Mouse (Mus musculus): ENCODE measurements around the gene Ntn5. TPM values are rescaled to one million over a fixed set of nuclear protein-coding genes. Genes with fewer than 3 reads are reported as not detected.
A peak's percentile ranks its signal among the peaks of the same experiment; 100 is the strongest.

Gene Ntn5
- total and polyA plus RNA-seq, 2 experiments from 2014 or later: 0.73 to 1.3 TPM

DNA sequence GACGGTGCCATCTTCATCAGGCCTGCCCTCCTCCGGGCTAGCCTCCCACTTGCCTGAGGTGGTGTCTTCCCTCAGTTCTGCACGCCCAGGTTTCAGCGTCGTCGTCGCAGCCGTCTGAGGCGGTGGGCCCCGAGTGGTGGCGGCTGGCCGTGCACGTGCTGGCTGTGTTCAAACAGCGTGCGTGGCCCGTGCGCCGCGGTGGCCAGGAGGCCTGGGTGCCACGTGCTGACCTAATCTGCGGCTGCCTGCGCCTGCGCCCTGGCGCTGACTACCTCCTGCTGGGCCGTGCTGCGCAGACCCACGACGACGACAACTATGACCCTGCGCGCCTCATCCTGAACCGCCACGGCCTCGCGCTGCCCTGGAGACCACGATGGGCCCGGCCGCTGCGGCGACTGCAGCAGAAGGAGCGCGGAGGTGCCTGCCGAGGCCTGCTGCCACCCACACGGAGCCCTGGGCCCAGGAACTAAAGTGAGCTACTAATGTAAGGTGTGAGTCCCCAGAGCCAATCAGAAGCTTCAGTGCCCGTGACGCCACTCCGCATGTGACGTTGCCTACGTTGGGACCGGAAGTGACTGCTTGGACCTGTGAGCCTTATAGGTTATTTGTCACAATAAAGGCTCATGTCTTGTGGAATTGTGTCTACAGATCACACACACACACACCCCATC is 10.2 kb downstream of the Ntn5 start, which contains the start of gene Sec1:
Gene Sec1, minus strand, starts transcription at position 482 of the 671 bp plus-strand sequence.
- ATAC-seq (ENCODE audit: low FRiP score) (no peak), DNase-seq (ENCODE audit: low spot score) (no peak)
- Histone ChIP-seq H3K4me2 (ENCODE audit: low read depth, low read length, poor library complexity, severe bottlenecking) (no peak within 1 kb of the TSS), H3K9ac (replicated peaks; ENCODE audit: low read length, poor library complexity, severe bottlenecking) (no peak within 1 kb of the TSS), H3K27me3 (ENCODE audit: insufficient read depth, low read length) (no peaks in the 10 kb centered on the region), H3K27ac (ENCODE audit: low read depth, low read length) (no peak within 1 kb of the TSS), H3K9me3 (ENCODE audit: low read length) (no peaks in the 10 kb centered on the region), H3K36me3 (ENCODE audit: insufficient read depth, low read length) (no peaks in the 10 kb centered on the region), H3K4me1 (ENCODE audit: insufficient read depth, low read length) (peaks cover 8% of the 10 kb centered on the region; the same call in 1 of the 2 replicates), H3K4me3 (ENCODE audit: low read depth, low read length) (no peak within 1 kb of the TSS)
- WGBS: 92% methylated on average over 50 of the region's 50 CpGs
- TF ChIP-seq CTCF (IDR thresholded peaks at IDR 0.05): no peak

DNA sequence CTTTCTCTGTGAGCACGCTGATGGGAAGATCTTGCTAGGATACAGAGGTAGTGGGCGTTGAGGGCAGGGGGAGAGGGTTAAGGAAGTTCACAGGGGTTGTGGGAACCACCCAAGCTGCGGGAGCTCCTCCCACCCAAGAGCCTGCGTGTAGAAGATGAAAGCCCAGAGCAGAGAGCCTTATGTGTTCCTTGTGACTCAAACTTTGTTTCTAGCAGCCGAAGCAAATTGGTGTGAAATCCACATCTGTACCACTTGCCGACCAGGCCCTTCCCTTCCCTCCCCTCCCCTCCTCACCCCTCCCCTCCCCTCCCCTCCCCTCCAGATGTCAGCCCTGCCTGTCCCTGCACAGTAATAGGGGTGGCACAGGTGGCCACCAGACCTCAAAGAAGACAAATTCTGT is 11.3 kb downstream of the Ntn5 start:
- no peak for ATAC-seq (ENCODE audit: low FRiP score)
- Histone ChIP-seq H3K9me3 (ENCODE audit: low read length) (no peaks in the 10 kb centered on the region), H3K27ac (ENCODE audit: low read depth, low read length) (no peak overlapping the region), H3K4me2 (ENCODE audit: low read depth, low read length, poor library complexity, severe bottlenecking) (no peak overlapping the region), H3K9ac (replicated peaks; ENCODE audit: low read length, poor library complexity, severe bottlenecking) (no peak overlapping the region), H3K36me3 (ENCODE audit: insufficient read depth, low read length) (no peaks in the 10 kb centered on the region), H3K4me1 (ENCODE audit: insufficient read depth, low read length) (peaks cover 8% of the 10 kb centered on the region; the same call in 1 of the 2 replicates), H3K27me3 (ENCODE audit: insufficient read depth, low read length) (no peaks in the 10 kb centered on the region), H3K4me3 (ENCODE audit: low read depth, low read length) (no peak overlapping the region)
- DNase-seq (ENCODE audit: low spot score): no peak
- WGBS: 16% methylated on average over 6 of the region's 6 CpGs
- TF ChIP-seq CTCF (IDR thresholded peaks at IDR 0.05): no peak

DNA sequence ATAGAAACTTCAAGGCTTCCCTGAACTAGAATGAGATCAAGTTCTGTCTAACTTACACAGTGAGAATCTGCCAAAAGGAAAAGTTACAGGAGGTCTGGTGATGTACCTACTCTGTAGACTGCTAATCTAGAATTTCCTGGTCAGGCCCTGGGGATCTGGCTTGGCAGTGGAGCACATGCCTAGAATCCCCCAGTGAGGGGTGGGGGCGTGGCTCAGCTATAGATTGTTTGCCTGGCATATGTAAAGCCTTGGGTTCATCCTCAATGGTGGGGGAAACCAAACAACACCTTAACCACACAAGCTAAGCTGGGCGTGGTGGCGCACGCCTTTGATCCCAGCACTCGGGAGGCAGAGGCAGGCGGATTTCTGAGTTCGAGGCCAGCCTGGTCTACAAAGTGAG is 14.1 kb downstream of the Ntn5 start:
- ATAC-seq (ENCODE audit: low FRiP score): no peak

DNA sequence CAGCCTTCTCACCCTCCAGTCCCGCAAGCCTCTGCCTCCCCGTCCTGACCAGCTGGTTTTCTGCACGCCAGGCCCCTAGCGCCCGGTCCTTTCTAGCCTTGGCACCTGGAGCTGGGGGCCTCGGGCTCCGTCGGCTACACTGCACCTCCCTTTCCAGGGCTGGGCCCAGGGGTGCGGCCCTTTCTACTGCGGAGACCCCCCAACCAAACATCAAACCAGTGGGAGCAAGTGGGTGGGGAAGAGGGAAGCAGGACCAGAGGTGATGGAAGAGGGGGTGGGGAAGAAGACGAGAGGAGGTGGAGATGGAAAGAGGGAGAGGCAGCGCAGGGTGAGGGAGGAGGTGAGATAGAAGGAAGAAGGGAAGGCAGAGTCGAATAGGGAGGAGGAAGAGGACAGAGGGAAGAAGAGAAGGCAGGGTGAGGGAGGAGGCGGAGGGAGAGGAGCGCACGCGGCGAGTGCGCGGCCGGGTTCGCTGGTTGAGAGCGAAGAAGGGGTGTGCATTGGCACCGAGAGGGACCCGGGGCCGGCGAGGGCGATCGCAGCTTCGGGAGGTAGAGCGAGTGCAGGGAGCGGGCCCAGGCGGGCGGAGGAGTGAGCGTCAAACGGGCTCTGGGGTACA is 15.8 kb downstream of the Ntn5 start, which contains the start of gene Car11:
Gene Car11, plus strand, starts transcription at position 321 of the 619 bp plus-strand sequence.
- peak within 1 kb of the TSS; percentile 94 for H3K4me2 ChIP-seq (ENCODE audit: low read depth, low read length, poor library complexity, severe bottlenecking)
- WGBS: under 1% methylated on average over 35 of the region's 36 CpGs
- H3K27me3 ChIP-seq (ENCODE audit: insufficient read depth, low read length): no peaks in the 10 kb centered on the region
- H3K9me3 ChIP-seq (ENCODE audit: low read length): no peaks in the 10 kb centered on the region
- no peak for TF ChIP-seq CTCF (IDR thresholded peaks at IDR 0.05)
- DNase-seq (ENCODE audit: low spot score) (peak; percentile 48), ATAC-seq (ENCODE audit: low FRiP score) (peak; percentile 10; the same call in 1 of the 2 replicates)
- peak within 1 kb of the TSS; percentile 95 for H3K27ac ChIP-seq (ENCODE audit: low read depth, low read length)
- H3K4me1 ChIP-seq (ENCODE audit: insufficient read depth, low read length): peaks cover 14% of the 10 kb centered on the region
- H3K9ac ChIP-seq (replicated peaks; ENCODE audit: low read length, poor library complexity, severe bottlenecking): peak within 1 kb of the TSS; percentile 80
- peak within 1 kb of the TSS; percentile 56 for H3K4me3 ChIP-seq (ENCODE audit: low read depth, low read length)
- H3K36me3 ChIP-seq (ENCODE audit: insufficient read depth, low read length): no peaks in the 10 kb centered on the region

More for the DNA sequence above, 14.1 kb downstream of the Ntn5 start:
- WGBS: 84% methylated on average over 3 of the region's 7 CpGs
- Histone ChIP-seq H3K4me1 (ENCODE audit: insufficient read depth, low read length) (peaks cover 12% of the 10 kb centered on the region), H3K4me3 (ENCODE audit: low read depth, low read length) (no peak overlapping the region), H3K9me3 (ENCODE audit: low read length) (no peaks in the 10 kb centered on the region), H3K4me2 (ENCODE audit: low read depth, low read length, poor library complexity, severe bottlenecking) (no peak overlapping the region), H3K27ac (ENCODE audit: low read depth, low read length) (peak overlapping the region; percentile 95; the same call in 1 of the 2 replicates), H3K27me3 (ENCODE audit: insufficient read depth, low read length) (no peaks in the 10 kb centered on the region), H3K9ac (replicated peaks; ENCODE audit: low read length, poor library complexity, severe bottlenecking) (no peak overlapping the region), H3K36me3 (ENCODE audit: insufficient read depth, low read length) (no peaks in the 10 kb centered on the region)
- TF ChIP-seq CTCF (IDR thresholded peaks at IDR 0.05): no peak
- no peak for DNase-seq (ENCODE audit: low spot score)

DNA sequence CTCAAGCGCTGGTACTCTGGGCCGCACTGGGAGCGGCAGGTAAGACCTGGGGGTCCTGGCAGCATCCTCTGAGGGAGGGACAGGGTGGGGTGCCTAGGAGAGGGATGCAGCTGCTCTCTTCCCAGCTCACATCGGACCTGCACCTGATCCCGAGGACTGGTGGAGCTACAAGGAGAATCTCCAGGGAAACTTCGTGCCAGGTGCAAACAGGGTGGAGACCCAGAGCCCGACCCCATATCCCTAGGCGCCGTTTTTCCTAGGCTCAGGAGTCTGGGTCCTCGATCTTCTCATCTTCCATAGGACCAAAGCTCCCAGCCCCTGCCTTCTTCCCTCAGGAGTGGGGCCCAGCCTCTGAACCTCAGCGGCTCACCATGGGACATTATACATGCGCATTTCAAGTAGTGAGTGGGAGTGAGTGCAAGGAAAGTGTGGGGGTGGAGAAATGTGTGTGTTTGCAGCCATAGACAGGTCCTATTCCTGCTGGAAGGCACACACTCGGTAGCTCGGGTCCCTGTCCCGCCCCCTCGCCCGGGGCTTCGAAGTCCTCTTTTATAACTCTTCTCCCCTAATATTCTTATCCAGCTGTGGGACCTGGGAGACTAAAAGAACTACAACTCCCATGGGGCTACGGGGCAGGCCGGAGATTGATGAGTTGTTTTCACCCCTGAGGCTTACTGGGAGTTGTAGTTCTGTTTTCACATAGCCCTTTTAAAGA is 16.6 kb downstream of the Ntn5 start:
- H3K27me3 ChIP-seq (ENCODE audit: insufficient read depth, low read length): no peaks in the 10 kb centered on the region
- peak overlapping the region; percentile 94 for H3K4me2 ChIP-seq (ENCODE audit: low read depth, low read length, poor library complexity, severe bottlenecking)
- H3K36me3 ChIP-seq (ENCODE audit: insufficient read depth, low read length): no peaks in the 10 kb centered on the region
- H3K4me1 ChIP-seq (ENCODE audit: insufficient read depth, low read length): peaks cover 16% of the 10 kb centered on the region
- no peak for TF ChIP-seq CTCF (IDR thresholded peaks at IDR 0.05)
- peak; percentile 0; the same call in 1 of the 2 replicates for ATAC-seq (ENCODE audit: low FRiP score)
- H3K4me3 ChIP-seq (ENCODE audit: low read depth, low read length): peak overlapping the region; percentile 56
- DNase-seq (ENCODE audit: low spot score): peak; percentile 89
- H3K27ac ChIP-seq (ENCODE audit: low read depth, low read length): peak overlapping the region; percentile 95
- peak overlapping the region; percentile 80 for H3K9ac ChIP-seq (replicated peaks; ENCODE audit: low read length, poor library complexity, severe bottlenecking)
- under 1% methylated on average over 19 of the region's 20 CpGs for WGBS
- H3K9me3 ChIP-seq (ENCODE audit: low read length): no peaks in the 10 kb centered on the region
